Mouse (Mus musculus) limb, embryonic 14.5 days (tissue): ENCODE results near the gene Akap5. TPM values are rescaled to one million over a fixed set of nuclear protein-coding genes. Genes with fewer than 3 reads are reported as not detected.

ENCODE experiments used
- ATAC-seq: fragments of 200-750 bp; cut with Nextera tagmentation; 2 replicates; pipeline ENCODE4 v1.8.0; 2017; ENCODE audit warnings: low read depth, moderate number of reproducible peaks, moderate TSS enrichment; ENCODE audit not compliant: low FRiP score
- DNase-seq: peaks from one replicate; pipeline ENCODE4 v3.0.0-alpha.2; 2015; ENCODE audit warnings: low spot score
- H3K27ac ChIP-seq: fragments of 300-500 bp; sonication (generic); replicated peaks from 2 replicates; pipeline ENCODE4 v1.5.1; 2014; ENCODE audit warnings: low read depth, mild to moderate bottlenecking, low read length, moderate library complexity, mixed read lengths
- H3K27me3 ChIP-seq: fragments of 300-500 bp; sonication (generic); 2 replicates; pipeline ENCODE4 v1.6.1; 2014; ENCODE audit warnings: low read length, mixed read lengths; ENCODE audit not compliant: control insufficient read depth, insufficient read depth
- H3K36me3 ChIP-seq: fragments of 300-500 bp; sonication (generic); 2 replicates; pipeline ENCODE4 v1.6.1; 2014; ENCODE audit warnings: mild to moderate bottlenecking, low read length, moderate library complexity, mixed read lengths; ENCODE audit not compliant: control insufficient read depth, insufficient read depth
- H3K4me1 ChIP-seq: fragments of 300-500 bp; sonication (generic); 2 replicates; pipeline ENCODE4 v1.6.1; 2014; ENCODE audit warnings: antibody characterized with exemption, low read length, mixed read lengths; ENCODE audit not compliant: control insufficient read depth, insufficient read depth
- H3K4me2 ChIP-seq: fragments of 300-500 bp; sonication (generic); replicated peaks from 2 replicates; pipeline ENCODE4 v1.6.1; 2014; ENCODE audit warnings: low read depth, mild to moderate bottlenecking, low read length, moderate library complexity; ENCODE audit not compliant: severe bottlenecking
- H3K4me3 ChIP-seq: fragments of 300-500 bp; sonication (generic); replicated peaks from 2 replicates; pipeline ENCODE4 v1.5.1; 2014; ENCODE audit warnings: low read length
- H3K9ac ChIP-seq: fragments of 300-500 bp; sonication (generic); 2 replicates; pipeline ENCODE4 v1.6.1; 2014; ENCODE audit warnings: mild to moderate bottlenecking, low read depth, low read length, moderate library complexity; ENCODE audit not compliant: severe bottlenecking
- H3K9me3 ChIP-seq: fragments of 300-500 bp; sonication (generic); 2 replicates; pipeline ENCODE4 v1.6.1; 2016; ENCODE audit warnings: low read length; ENCODE audit not compliant: control insufficient read depth
- POLR2A ChIP-seq: fragments of 200-500 bp; IDR thresholded peaks from 2 replicates; pipeline ENCODE4 v1.8.0; 2012; ENCODE audit warnings: inconsistent platforms, mild to moderate bottlenecking, moderate library complexity, borderline replicate concordance; ENCODE audit not compliant: insufficient read depth, insufficient read length; ENCODE audit errors: extremely low read depth
- WGBS: fragments of 180-500 bp; shearing (Covaris S2); extraction: QIAGEN DNeasy Blood & Tissue Kit; methylation state at CpG from one replicate; pipeline ENCODE4 v1.1.7; 2014; 5-methylcytosine and 5-hydroxymethylcytosine counted together
- polyA plus RNA-seq, 2 experiments: library from polyadenylated mRNA; depleted of rRNA in 1 of 2; stranded (reverse) in 1 of 2; unstranded in 1 of 2; fragments of >200 nt; fragmentation: Nextera tagmentation in 1 of 2; extraction: Ambion mirVana in 1 of 2; gene quantifications; 2 replicates each; pipeline versions ENCODE4 v1.2.1 to v1.2.3; 2012 to 2014

Gene Akap5
- polyA plus RNA-seq, 2 experiments, result 1.0 to 1.6 TPM

DNA sequence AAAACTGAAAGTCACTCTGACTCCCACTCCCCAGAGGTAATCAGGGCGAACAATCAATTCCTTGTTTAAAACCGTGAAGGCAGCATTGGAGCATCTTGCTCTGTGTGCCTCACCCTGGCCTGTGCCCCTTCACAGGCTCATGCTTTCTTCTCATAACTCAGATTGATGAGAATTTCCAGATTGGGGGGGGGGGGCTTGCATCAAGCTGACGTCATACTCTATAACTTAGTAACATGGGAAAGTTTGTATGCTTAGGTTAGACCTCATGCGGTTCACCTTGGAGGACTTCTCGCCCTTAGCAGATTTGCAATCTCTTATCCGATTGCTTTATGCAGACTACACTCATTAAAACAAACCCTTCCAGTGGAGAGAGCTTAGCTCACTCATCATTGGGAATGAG lies 49.3 kb downstream of the Akap5 start:
- Histone ChIP-seq H3K27me3 (no peaks in the 10 kb centered on the region), H3K4me3 (no peak overlapping the region), H3K9ac (no peak overlapping the region), H3K4me2 (no peak overlapping the region), H3K4me1 (peaks cover 23% of the 10 kb centered on the region), H3K27ac (no peak overlapping the region), H3K9me3 (no peaks in the 10 kb centered on the region), H3K36me3 (no peaks in the 10 kb centered on the region)
- WGBS, result 68% methylated on average over 6 of the region's 6 CpGs
- ATAC-seq (no peak), DNase-seq (no peak)
- no peak for TF ChIP-seq POLR2A

DNA sequence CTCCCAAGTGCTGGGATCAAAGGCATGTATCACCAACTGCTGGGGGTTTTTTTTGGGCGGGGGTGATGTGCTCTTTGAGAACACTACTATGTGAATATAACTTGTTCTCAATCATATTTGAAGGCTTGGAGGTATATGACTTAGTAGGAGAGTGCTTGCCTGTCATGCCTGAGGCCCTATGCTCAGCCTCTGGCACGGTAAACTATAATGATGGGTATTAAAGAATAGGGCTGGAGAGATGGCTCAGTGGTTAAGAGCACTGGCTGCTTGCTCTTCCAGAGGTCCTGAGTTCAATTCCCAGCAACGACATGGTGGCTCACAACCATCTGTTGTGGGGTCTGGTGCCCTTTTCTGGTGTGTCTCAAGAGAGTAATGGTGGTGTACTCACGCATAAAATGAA lies 50.2 kb downstream of the Akap5 start:
- no peak overlapping the region for H3K27ac ChIP-seq
- 69% methylated on average over 4 of the region's 4 CpGs for WGBS
- ATAC-seq (no peak), DNase-seq (no peak)
- H3K4me3 ChIP-seq, result no peak overlapping the region
- no peaks in the 10 kb centered on the region for H3K9me3 ChIP-seq
- TF ChIP-seq POLR2A, result no peak
- H3K9ac ChIP-seq, result no peak overlapping the region
- peaks cover 23% of the 10 kb centered on the region for H3K4me1 ChIP-seq
- no peaks in the 10 kb centered on the region for H3K27me3 ChIP-seq
- no peak overlapping the region for H3K4me2 ChIP-seq
- H3K36me3 ChIP-seq, result no peaks in the 10 kb centered on the region

DNA sequence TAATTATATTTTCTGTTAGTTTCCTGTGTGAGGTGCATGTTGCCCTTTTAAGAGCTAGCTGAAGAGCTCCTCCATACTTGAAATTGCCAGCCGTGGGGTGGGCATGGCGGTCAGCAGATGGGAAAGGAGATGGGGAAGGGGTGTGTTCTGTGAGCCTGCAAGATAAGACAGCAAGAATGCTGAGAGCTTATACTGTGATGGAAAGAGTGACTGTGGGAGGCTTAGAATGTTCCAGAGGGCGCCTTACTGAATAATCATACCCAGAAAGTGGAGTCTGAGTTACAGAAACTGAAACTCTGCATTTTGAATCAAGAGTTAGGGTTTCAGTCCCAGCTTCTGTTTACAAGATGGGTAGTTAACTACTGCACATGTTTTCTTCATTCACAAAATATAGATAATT lies 50.8 kb downstream of the Akap5 start:
- H3K4me1 ChIP-seq, result peaks cover 23% of the 10 kb centered on the region

DNA sequence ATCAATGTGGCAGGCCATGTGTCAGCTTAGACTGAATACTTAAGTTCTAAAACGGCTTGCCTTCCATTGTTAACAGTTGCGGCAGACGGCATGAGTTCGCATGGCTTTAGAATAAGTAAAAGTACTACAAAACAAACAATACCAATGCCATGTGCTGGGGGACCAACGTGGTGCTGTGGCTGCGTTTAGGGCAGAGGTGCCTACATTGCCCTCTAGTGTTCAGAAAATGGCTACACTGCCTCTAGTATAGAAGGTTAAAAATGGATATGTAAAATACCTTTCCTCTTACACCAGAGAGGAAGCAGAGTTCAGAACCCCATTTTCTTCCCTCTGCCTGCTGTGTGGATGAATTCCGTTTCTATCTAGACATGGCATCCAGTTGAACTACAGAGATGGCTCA lies 52.0 kb downstream of the Akap5 start:
- peaks cover 22% of the 10 kb centered on the region for H3K4me1 ChIP-seq
- no peak overlapping the region for H3K4me2 ChIP-seq
- DNase-seq (no peak), ATAC-seq (no peak)
- H3K9ac ChIP-seq, result no peak overlapping the region
- H3K9me3 ChIP-seq, result no peaks in the 10 kb centered on the region
- no peak overlapping the region for H3K27ac ChIP-seq
- TF ChIP-seq POLR2A, result no peak
- no peaks in the 10 kb centered on the region for H3K27me3 ChIP-seq
- H3K36me3 ChIP-seq, result no peaks in the 10 kb centered on the region
- no peak overlapping the region for H3K4me3 ChIP-seq
- 60% methylated on average over 7 of the region's 7 CpGs for WGBS

More for the DNA sequence above, 50.8 kb downstream of the Akap5 start:
- H3K4me2 ChIP-seq, result no peak overlapping the region
- H3K27ac ChIP-seq, result no peak overlapping the region
- H3K9me3 ChIP-seq, result no peaks in the 10 kb centered on the region
- H3K27me3 ChIP-seq, result no peaks in the 10 kb centered on the region
- no peak overlapping the region for H3K4me3 ChIP-seq
- DNase-seq (no peak), ATAC-seq (no peak)
- no peak for TF ChIP-seq POLR2A
- 79% methylated on average over 3 of the region's 3 CpGs for WGBS
- H3K9ac ChIP-seq, result no peak overlapping the region
- no peaks in the 10 kb centered on the region for H3K36me3 ChIP-seq

DNA sequence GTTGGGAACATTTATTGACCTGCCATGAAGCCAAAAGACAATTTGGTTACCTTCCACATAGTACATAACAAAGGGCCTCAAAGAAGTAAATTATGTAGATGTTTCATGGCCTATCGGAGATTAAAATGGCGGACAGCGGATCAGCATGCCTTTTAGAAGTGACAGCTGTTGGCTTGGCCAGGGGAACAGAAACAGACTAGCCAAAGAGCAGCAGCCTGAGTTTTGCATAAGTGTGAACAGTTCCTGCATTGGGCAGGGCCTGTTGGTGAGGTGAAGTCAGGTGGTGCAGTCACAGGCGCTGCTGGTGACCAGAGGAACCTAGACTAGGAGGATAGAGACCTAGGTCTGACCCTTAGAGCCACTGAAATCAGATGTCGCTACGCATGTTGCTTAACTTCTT lies 52.4 kb downstream of the Akap5 start:
- Histone ChIP-seq H3K27me3 (no peaks in the 10 kb centered on the region), H3K4me2 (no peak overlapping the region), H3K36me3 (no peaks in the 10 kb centered on the region), H3K4me1 (peaks cover 19% of the 10 kb centered on the region), H3K27ac (no peak overlapping the region), H3K4me3 (no peak overlapping the region), H3K9ac (no peak overlapping the region), H3K9me3 (no peaks in the 10 kb centered on the region)
- WGBS, result 94% methylated on average over 6 of the region's 6 CpGs
- no peak for TF ChIP-seq POLR2A
- ATAC-seq (no peak), DNase-seq (no peak)

DNA sequence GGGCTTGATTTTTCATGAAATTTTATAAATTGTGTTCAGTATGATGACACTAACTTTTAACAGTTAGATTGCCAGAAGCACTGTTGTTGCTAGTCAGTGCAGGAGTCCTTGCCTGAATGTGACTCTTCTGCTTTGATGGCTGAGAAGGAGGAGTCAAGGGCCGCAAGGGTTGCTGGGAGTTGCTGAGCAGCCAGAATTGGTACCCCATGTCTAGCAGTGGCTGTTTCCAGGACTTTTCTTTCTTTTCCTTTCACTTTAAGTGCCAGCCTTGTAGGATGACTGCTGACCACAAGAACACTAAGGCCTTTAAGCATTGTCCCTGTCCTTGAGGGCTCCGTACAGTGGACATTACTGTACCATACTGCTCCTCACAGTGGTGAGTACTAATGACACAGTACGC lies 53.0 kb downstream of the Akap5 start:
- TF ChIP-seq POLR2A, result no peak
- Histone ChIP-seq H3K4me2 (no peak overlapping the region), H3K4me3 (no peak overlapping the region), H3K4me1 (peaks cover 13% of the 10 kb centered on the region; the same call in 1 of the 2 replicates), H3K27ac (no peak overlapping the region), H3K9ac (no peak overlapping the region), H3K9me3 (no peaks in the 10 kb centered on the region), H3K27me3 (no peaks in the 10 kb centered on the region), H3K36me3 (no peaks in the 10 kb centered on the region)
- no peak for ATAC-seq
- 83% methylated on average over 3 of the region's 3 CpGs for WGBS
- no peak for DNase-seq
